Mouse (Mus musculus) B cell, adult 67 days (primary cell): Measurements from ENCODE around the gene Gm7173. TPM values are rescaled to one million over a fixed set of nuclear protein-coding genes. Genes with fewer than 3 reads are reported as not detected.

Experiments used
- total RNA-seq, 2 experiments: library from RNA; stranded (reverse); gene quantifications; 4 replicates each; pipeline ENCODE4 v1.2.4; 2023

The Gm7173 gene
- total RNA-seq, result under 1 TPM in 1 of 2 experiments, not detected in 1; 0.09 TPM

GRCm38 (mm10) chrX:79516977-79517645 lies at the start of gene Gm7173:
TSS of gene Gm7173 (minus strand) at chrX:79517285.

Other genes starting within 250 kb of the Gm7173 start
- not detected for gene Mageb16, start 154.2 kb upstream of the Gm7173 start, total RNA-seq